Mouse (Mus musculus): Measurements from ENCODE around the gene Fndc9. TPM values are rescaled to one million over a fixed set of nuclear protein-coding genes. Genes with fewer than 3 reads are reported as not detected.

Fndc9 gene
- total and polyA plus RNA-seq, 3 experiments = not detected

DNA sequence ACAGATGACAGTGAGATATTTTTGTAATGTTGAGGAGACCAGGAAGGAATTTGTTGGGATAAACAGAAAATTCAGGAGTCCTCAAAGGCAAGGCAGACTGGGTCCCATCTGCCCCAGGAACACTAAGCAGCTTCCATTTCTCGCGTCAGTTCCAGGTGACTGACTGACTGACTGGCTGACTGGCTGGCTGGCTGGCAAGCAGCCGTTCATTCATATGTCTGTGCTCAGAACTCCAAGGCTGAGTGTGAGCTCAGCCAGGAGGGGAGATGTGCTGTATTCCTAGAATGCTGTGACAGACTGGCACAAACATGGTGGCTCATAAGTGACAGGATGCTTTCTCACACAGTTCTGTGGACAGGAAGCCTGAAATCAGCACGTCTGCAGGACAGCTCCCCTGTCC lies 1.4 kb upstream of the Fndc9 start:
- no peak for DNase-seq

DNA sequence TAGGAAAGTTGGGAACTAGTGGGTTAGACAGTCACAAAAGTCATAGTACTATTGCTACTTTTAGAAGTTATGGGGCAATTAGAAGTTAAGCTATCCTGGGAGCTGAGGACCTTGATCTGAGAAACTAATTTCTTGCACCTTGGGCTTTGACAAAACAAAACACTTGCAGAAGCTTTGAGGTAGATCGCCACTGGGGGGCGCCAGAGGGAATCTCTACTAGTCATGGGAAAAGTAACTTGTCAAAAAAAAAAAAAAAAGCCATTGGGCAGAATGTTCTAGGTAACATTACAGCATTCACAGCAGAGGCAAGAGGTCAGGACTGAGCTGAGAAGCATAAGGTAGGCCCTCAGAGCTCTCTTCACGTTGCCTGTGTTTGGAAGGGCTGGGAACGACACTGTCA lies 1.6 kb downstream of the Fndc9 start:
- peak; percentile 68 for DNase-seq

GRCm38 (mm10) chr11:46241150-46241673 lies 5.9 kb downstream of the Fndc9 start:
- no peak for DNase-seq

- no peak for DNase-seq
Observed at GRCm38 (mm10) chr11:46241985-46242384, 6.7 kb downstream of the Fndc9 start.

GRCm38 (mm10) chr11:46244731-46245604 lies 9.6 kb downstream of the Fndc9 start:
- peak; percentile 54 for DNase-seq

DNA sequence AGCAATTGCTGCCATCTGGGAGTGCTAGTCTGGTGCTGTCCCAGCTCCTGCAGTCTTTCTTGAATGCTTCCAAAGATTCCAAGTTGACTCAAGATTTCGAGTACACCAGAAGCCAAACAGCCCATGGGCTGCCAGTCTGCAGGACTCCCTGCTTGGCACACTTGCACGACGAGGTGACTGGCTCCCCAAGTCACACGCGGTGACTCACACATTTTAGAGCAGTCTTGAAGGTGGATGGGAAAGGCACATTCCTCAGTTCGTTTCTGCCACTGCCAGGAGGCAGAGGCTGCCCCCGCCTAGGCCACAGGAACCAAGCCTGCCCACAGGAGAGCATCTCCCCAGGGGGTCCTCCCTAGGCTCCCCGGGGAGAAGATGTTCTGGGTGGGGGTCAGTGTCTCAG lies 10.6 kb downstream of the Fndc9 start:
- peak; percentile 56 for DNase-seq

DNA sequence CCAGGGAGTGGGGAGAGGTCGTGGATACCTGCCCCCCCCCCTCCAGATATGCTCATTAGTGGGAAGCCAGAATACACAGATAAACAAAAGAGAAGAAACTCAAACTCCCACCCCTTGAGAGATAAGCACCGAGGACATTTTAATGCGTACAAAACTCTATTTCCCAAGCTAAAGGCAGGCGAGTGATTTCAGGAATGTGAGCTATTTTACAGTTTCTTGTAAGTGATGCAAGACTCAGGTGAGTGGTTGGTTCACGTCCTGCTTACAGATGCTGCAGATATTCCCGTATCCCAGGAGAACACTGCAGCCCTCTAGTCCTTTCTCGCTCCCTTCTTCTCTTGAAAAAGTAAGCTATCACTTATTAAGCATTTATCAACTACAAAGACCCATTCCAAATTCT lies 11.1 kb downstream of the Fndc9 start:
- no peak for DNase-seq

GRCm38 (mm10) chr11:46248352-46248751 lies 13.0 kb downstream of the Fndc9 start:
- no peak for DNase-seq

GRCm38 (mm10) chr11:46251994-46252393 lies 16.7 kb downstream of the Fndc9 start:
- DNase-seq = peak; percentile 67

DNA sequence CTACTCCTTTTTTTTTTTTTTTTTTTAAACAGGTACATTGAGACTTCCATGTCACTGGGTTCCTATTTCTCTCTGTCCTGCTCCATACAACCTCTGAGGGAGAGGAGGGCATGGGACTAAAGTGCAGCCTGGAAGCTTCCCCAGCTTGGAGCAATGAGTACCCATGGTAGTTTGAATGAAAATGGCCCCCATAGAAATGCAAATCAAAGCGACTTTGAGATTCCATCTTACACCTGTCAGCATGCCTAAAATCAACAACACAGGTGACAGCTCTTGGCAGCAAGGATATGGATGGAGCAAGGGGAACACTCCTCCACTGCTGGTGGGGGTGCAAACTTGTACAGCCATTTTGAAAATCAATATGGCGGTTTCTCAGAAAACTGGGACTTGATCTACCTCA lies 20.0 kb downstream of the Fndc9 start:
- DNase-seq = no peak

GRCm38 (mm10) chr11:46258207-46258606 lies 22.9 kb downstream of the Fndc9 start:
- DNase-seq = no peak

GRCm38 (mm10) chr11:46258749-46259148 lies 23.4 kb downstream of the Fndc9 start:
- DNase-seq = no peak

- DNase-seq = peak; percentile 68
Observed at GRCm38 (mm10) chr11:46262854-46263253, 27.5 kb downstream of the Fndc9 start.

GRCm38 (mm10) chr11:46263291-46263690 lies 28.0 kb downstream of the Fndc9 start:
- DNase-seq = peak; percentile 55

DNA sequence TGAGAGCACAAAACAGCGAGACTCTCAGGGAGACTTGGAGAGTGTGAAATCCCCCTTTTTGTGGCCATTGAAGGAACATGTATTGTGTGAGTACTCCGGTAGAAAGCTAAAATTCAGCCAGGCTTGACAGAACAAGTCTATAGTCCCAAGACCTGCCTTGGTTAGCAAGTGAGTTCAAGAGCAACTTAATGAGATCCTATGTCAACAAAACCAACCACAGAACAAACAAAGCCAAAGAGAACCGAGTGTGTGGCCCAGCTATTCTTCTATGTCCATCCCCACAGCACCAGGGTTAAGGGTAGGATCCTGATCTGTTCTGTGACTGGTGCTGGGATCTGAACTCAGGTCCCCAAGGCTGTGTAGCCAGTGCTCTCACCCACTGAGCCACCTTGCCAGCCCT lies 29.3 kb downstream of the Fndc9 start:
- no peak for DNase-seq

DNA sequence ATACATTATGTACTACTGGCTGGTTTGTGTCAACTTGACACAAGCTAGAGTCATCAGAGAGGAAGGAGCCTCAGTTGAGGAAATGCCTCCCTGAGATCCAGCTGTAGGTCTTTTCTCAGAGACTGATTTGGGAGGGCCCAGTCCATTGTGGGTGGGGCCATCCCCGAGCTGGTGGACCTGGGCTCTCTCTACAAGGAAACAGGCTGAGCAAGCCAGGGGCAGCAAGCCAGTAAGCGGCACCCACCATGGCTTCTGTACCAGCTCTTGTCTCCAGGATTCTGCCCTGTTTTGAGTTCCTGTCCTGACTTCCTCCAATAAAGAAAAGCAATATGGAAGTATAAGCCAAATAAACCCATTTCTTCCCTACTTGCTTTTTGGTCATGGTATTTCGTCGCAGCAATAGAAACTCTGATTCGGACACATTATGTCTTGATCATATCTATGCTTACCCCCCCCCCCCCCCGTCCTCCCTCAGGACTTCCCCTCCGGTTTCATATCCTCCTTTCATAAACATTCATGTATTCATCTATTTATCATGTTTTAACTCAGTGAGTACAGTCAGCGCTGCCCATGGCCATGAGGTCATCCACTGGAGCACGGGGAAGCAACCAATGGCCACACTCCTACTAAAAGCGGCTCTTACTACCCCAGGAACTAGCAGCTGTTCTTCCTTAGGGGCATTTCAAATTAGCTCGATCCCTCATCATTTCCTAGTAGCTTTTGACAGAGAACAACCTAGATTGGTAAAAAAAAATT lies 29.9 kb downstream of the Fndc9 start:
- DNase-seq = no peak

DNA sequence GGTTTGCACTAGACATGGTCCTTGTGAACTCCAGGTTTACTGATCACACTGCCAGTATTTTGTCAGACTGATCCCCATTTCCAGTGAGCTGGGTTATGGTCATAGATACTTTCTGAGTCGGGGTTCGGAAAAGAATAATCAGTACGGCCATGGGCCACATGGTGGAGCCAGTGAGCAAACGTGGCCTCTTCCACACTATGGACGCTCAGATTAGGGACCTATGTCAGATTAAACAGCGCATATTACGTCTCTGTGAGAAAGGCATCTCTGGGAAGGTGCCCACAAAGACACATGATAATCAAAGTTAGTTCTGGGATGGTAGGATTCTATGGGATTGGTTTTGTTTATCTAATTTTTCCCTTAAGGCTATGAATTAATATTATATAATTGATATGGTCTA lies 33.7 kb downstream of the Fndc9 start:
- DNase-seq = peak; percentile 58

DNA sequence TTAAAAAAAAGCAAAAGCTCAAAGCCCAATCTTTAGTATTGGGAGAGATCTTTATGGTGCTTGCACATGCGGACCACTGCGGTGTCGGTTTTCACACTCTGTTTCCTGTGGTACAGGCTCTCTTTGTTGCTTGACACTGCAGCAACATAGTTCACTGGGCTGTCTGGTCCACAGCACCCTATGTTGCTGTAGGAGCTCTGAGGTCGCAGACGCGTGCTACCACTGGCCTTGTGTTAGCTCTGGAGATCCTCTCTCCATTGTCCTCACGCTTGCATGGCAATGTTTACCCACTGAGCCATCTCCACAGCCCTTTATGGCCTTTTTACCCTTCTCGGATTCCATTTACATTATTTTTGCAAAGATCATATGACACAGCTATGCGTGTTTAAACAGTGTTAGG lies 34.1 kb downstream of the Fndc9 start:
- no peak for DNase-seq

GRCm38 (mm10) chr11:46269893-46270292 lies 34.6 kb downstream of the Fndc9 start:
- no peak for DNase-seq

GRCm38 (mm10) chr11:46272058-46272681 lies 36.8 kb downstream of the Fndc9 start:
- no peak for DNase-seq

GRCm38 (mm10) chr11:46273969-46274368 lies 38.6 kb downstream of the Fndc9 start:
- no peak for DNase-seq

- DNase-seq = peak; percentile 77
Observed at GRCm38 (mm10) chr11:46275302-46275701, 40.0 kb downstream of the Fndc9 start.

- DNase-seq = no peak
Observed at GRCm38 (mm10) chr11:46276168-46276567, 40.8 kb downstream of the Fndc9 start.

All from adrenal gland, adult 2 months (tissue).